Mouse (Mus musculus) thymus, adult 2 months (tissue): ENCODE results near the gene Myo1e.

Experiments
- CTCF ChIP-seq: fragments of 200-500 bp; IDR thresholded peaks from 2 replicates; pipeline ENCODE4 v1.5.1; 2012; ENCODE audit warnings: mild to moderate bottlenecking, control low read depth, low read length, moderate library complexity, borderline replicate concordance; ENCODE audit not compliant: control insufficient read depth, poor library complexity, insufficient read depth; ENCODE audit errors: extremely low read depth
- POLR2A ChIP-seq: fragments of 200-500 bp; IDR thresholded peaks from 2 replicates; pipeline ENCODE4 v1.6.1; 2012; ENCODE audit warnings: mild to moderate bottlenecking, low read length, control low read depth, moderate library complexity; ENCODE audit not compliant: control insufficient read depth, poor library complexity, insufficient read depth; ENCODE audit errors: extremely low read depth

DNA sequence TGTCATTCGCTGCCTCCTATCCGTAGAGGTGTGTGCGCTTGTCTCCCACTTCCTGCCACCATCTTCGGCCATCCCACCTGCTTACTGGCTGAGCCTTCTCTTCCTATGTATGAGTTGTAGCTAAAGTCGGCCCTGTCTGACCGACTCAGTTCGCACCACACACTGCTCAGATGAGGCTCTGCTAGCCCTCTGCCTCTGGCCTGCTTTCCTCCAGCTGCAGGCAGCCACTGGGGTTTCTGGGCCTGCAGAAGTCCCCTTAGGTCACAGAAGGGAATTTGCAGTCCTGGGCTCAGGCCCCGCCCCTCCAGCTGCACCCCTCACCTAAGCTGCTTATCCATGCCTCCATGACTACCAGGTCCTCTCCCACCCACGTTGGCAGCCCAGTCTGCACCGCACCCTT lies 39.3 kb downstream of the Myo1e start:
- no peak for TF ChIP-seq POLR2A
- TF ChIP-seq CTCF = no peak
